Mouse (Mus musculus): ENCODE measurements around the gene Foxd4. TPM values are rescaled to one million over a fixed set of nuclear protein-coding genes. Genes with fewer than 3 reads are reported as not detected.

Gene Foxd4
- total and polyA plus RNA-seq, 3 experiments = 0.04 TPM; not detected in 2

DNA sequence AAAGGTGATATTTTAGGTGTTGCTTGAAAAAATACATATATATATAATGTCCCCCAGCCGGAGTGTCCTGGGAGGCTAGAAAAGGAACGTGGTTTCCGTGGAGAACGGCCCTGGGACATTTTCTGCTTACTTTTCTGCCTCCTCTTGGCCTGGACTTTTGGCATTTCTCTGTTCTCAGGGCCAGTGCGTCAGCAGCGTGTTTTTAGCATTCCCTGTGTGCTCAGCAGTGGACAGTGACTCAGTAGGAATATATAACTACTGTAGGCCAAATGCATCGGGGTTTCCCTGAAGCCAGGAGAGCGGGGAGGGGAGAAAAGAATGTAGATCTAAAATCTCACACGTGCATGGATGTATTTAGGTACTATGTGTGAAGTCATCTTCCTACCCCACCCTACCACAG lies 35.6 kb downstream of the Foxd4 start:
- no peaks in the 10 kb centered on the region for H3K36me3 ChIP-seq (ENCODE audit: control insufficient read depth in 1 of 2, insufficient read depth in 2 of 2, low read length in 2 of 2)
- no peak overlapping the region for H3K27ac ChIP-seq (ENCODE audit: control insufficient read depth, low read depth, low read length)
- TF ChIP-seq USF1 (IDR thresholded peaks at IDR 0.05; ENCODE audit: low read depth, low read length) (no peak), RCOR1 (IDR thresholded peaks at IDR 0.05; ENCODE audit: low read depth, low read length) (no peak), CHD2 (IDR thresholded peaks at IDR 0.05; ENCODE audit: low read length) (no peak), GATA1 (IDR thresholded peaks at IDR 0.05; ENCODE audit: low read depth, low read length) (no peak), NELFE (IDR thresholded peaks at IDR 0.05; ENCODE audit: low read depth, low read length) (no peak), HCFC1 (IDR thresholded peaks at IDR 0.05; ENCODE audit: low read depth, low read length) (no peak), POLR2AphosphoS5 (IDR thresholded peaks at IDR 0.05; ENCODE audit: borderline replicate concordance, low read depth, low read length) (no peak), MYC (IDR thresholded peaks at IDR 0.05; ENCODE audit: low read depth, low read length) (no peak), TBP (IDR thresholded peaks at IDR 0.05; ENCODE audit: low read depth, low read length) (no peak), NRF1 (IDR thresholded peaks at IDR 0.05; ENCODE audit: insufficient read depth, low read depth, low read length, poor library complexity, severe bottlenecking) (no peak), TCF12 (IDR thresholded peaks at IDR 0.05; ENCODE audit: low read depth, low read length) (no peak), KAT2A (conservative IDR thresholded peaks at IDR 0.05; ENCODE audit: low read depth, low read length) (no peak), MXI1 (IDR thresholded peaks at IDR 0.05; ENCODE audit: low read depth, low read length) (no peak)
- H3K9me3 ChIP-seq (replicated peaks; ENCODE audit: insufficient read depth, low read length) = no peaks in the 10 kb centered on the region
- H3K4me1 ChIP-seq (ENCODE audit: control insufficient read depth in 1 of 2, insufficient read depth in 2 of 2, low read length in 2 of 2) = no peaks in the 10 kb centered on the region
- H3K27me3 ChIP-seq (ENCODE audit: control insufficient read depth in 1 of 2, insufficient read depth in 2 of 2, low read length in 2 of 2) = peaks cover 0 to 4% of the 10 kb centered on the region in 2 experiments; a peak in 3 of 4 replicates
- no peak overlapping the region for H3K9ac ChIP-seq (ENCODE audit: control insufficient read depth, low read depth, low read length, poor library complexity, severe bottlenecking)
- no peak for DNase-seq (ENCODE audit: low read depth, low spot score)
- no peaks in the 10 kb centered on the region for H3K79me2 ChIP-seq (ENCODE audit: control insufficient read depth, insufficient read depth, low read length, poor library complexity)
- no peak overlapping the region for H3K4me3 ChIP-seq (ENCODE audit: control insufficient read depth in 1 of 2, insufficient read depth in 1 of 2, low read depth in 2 of 2, low read length in 2 of 2)

GRCm38 (mm10) chr19:24861612-24862451 lies 39.2 kb downstream of the Foxd4 start, which contains the start of gene Pgm5:
TSS of gene Pgm5 (minus strand) at chr19:24861855.
- H3K4me1 ChIP-seq (ENCODE audit: control insufficient read depth in 1 of 2, insufficient read depth in 2 of 2, low read length in 2 of 2) = no peaks in the 10 kb centered on the region
- no peaks in the 10 kb centered on the region for H3K9me3 ChIP-seq (replicated peaks; ENCODE audit: insufficient read depth, low read length)
- no peak within 1 kb of the TSS for H3K9ac ChIP-seq (ENCODE audit: control insufficient read depth, low read depth, low read length, poor library complexity, severe bottlenecking)
- DNase-seq (ENCODE audit: low read depth, low spot score) = no peak
- no peaks in the 10 kb centered on the region for H3K36me3 ChIP-seq (ENCODE audit: control insufficient read depth in 1 of 2, insufficient read depth in 2 of 2, low read length in 2 of 2)
- H3K27ac ChIP-seq (ENCODE audit: control insufficient read depth, low read depth, low read length) = no peak within 1 kb of the TSS
- H3K4me3 ChIP-seq (ENCODE audit: control insufficient read depth in 1 of 2, insufficient read depth in 1 of 2, low read depth in 2 of 2, low read length in 2 of 2) = no peak within 1 kb of the TSS
- no peaks in the 10 kb centered on the region; a peak in 1 of 4 replicates for H3K27me3 ChIP-seq (ENCODE audit: control insufficient read depth in 1 of 2, insufficient read depth in 2 of 2, low read length in 2 of 2)
- no peaks in the 10 kb centered on the region for H3K79me2 ChIP-seq (ENCODE audit: control insufficient read depth, insufficient read depth, low read length, poor library complexity)
- TF ChIP-seq UBTF (IDR thresholded peaks at IDR 0.05; ENCODE audit: borderline replicate concordance, insufficient read depth, low read depth, low read length) = no peak
- TF ChIP-seq GATA1 (IDR thresholded peaks at IDR 0.05; ENCODE audit: low read depth, low read length) = no peak
